Mouse (Mus musculus): ENCODE results near the gene Kif1c. TPM values are rescaled to one million over a fixed set of nuclear protein-coding genes. Genes with fewer than 3 reads are reported as not detected.

The Kif1c gene
- total RNA-seq, 2 experiments from 2014 or later, result 388 to 467 TPM

Small RNA genes lying within 50 kb of the gene (microRNA-seq; reads per million reads assigned to microRNA genes)
- gene Gm22760 (ENCODE audit: borderline replicate concordance in 2 of 2), result 0 reads per million in 2 experiments
- 0 to 0.53 reads per million in 2 experiments for gene Mir6925 (ENCODE audit: borderline replicate concordance in 2 of 2)

Other genes with a start within 250 kb of the Kif1c start
- 1 to 10 TPM; 5.6 to 6.2 TPM for gene Med11, start 248.6 kb upstream of the Kif1c start, total RNA-seq (2021)
- gene Zmynd15, start 241.1 kb upstream of the Kif1c start, total RNA-seq (2021), result under 1 TPM; 0.38 to 0.97 TPM
- gene Cxcl16, start 240.6 kb upstream of the Kif1c start, total RNA-seq (2021), result 1 to 10 TPM; 1.3 to 2.0 TPM
- not detected for gene Tm4sf5, start 195.3 kb upstream of the Kif1c start, total RNA-seq (2021)
- not detected for gene Vmo1, start 185.9 kb upstream of the Kif1c start, total RNA-seq (2021)
- not detected for gene Gltpd2, start 181.4 kb upstream of the Kif1c start, total RNA-seq (2021)
- gene Psmb6, start 175.2 kb upstream of the Kif1c start, total RNA-seq (2021), result 100 to 1,000 TPM; 242 to 248 TPM
- not detected for gene Gm40193, start 167.6 kb upstream of the Kif1c start, total RNA-seq (2021)
- 10 to 100 TPM; 17.4 to 17.7 TPM for gene Pld2, start 160.5 kb upstream of the Kif1c start, total RNA-seq (2021)
- gene Mink1, start 137.7 kb upstream of the Kif1c start, total RNA-seq (2021), result 10 to 100 TPM; 26.3 to 27.2 TPM
- not detected for gene 4930544D05Rik, start 84.7 kb upstream of the Kif1c start, total RNA-seq (2021)
- gene Chrne, start 81.3 kb upstream of the Kif1c start, total RNA-seq (2021), result 10 to 100 TPM; 22.6 to 24.7 TPM
- gene Gp1ba, start 61.4 kb upstream of the Kif1c start, total RNA-seq (2021), result not detected
- 10 to 100 TPM; 29.5 to 32.6 TPM for gene Rnf167, start 53.3 kb upstream of the Kif1c start, total RNA-seq (2021)
- 100 to 1,000 TPM; 307 to 310 TPM for gene Slc25a11, start 53.1 kb upstream of the Kif1c start, total RNA-seq (2021)
- gene Pfn1, start 45.9 kb upstream of the Kif1c start, total RNA-seq (2021), result 100 to 1,000 TPM; 284 to 293 TPM
- 1,000 to 10,000 TPM; 7,828 to 7,878 TPM for gene Eno3, start 43.3 kb upstream of the Kif1c start, total RNA-seq (2021)
- 10 to 100 TPM; 81.6 to 82.3 TPM for gene Spag7, start 31.1 kb upstream of the Kif1c start, total RNA-seq (2021)
- gene Camta2, start 12.4 kb upstream of the Kif1c start, total RNA-seq (2021), result 10 to 100 TPM; 36.9 to 37.3 TPM
- 1 to 10 TPM; 5.6 to 9.0 TPM for gene Inca1, start 393 bp upstream of the Kif1c start, total RNA-seq (2021)
- gene Zfp3, start 63.7 kb downstream of the Kif1c start, total RNA-seq (2021), result 1 to 10 TPM; 8.8 to 9.6 TPM
- gene Scimp, start 112.0 kb downstream of the Kif1c start, total RNA-seq (2021), result not detected
- gene Rabep1, start 144.2 kb downstream of the Kif1c start, total RNA-seq (2021), result 10 to 100 TPM; 28.4 to 29.2 TPM

Measured in gastrocnemius, postnatal 25 days (tissue).